Mouse (Mus musculus) forebrain, postnatal 0 days (tissue): ENCODE data around the gene Smtnl1. TPM values are rescaled to one million over a fixed set of nuclear protein-coding genes. Genes with fewer than 3 reads are reported as not detected.

Experiments used
- ATAC-seq: fragments of 200-750 bp; cut with Nextera tagmentation; 2 replicates; pipeline ENCODE4 v1.8.0; 2017; ENCODE audit warnings: mild to moderate bottlenecking, moderate library complexity
- DNase-seq: peaks from one replicate; pipeline ENCODE4 v3.0.0-alpha.2; 2015
- H3K27ac ChIP-seq: fragments of 300-500 bp; sonication (generic); 2 replicates; pipeline ENCODE4 v1.5.1; 2014; ENCODE audit warnings: low read depth, mild to moderate bottlenecking, antibody characterized with exemption, low read length, moderate library complexity, mixed read lengths
- H3K27me3 ChIP-seq: fragments of 300-500 bp; sonication (generic); 2 replicates; pipeline ENCODE4 v1.6.1; 2014; ENCODE audit warnings: mild to moderate bottlenecking, low read length, mixed read lengths; ENCODE audit not compliant: insufficient read depth
- H3K36me3 ChIP-seq: fragments of 300-500 bp; sonication (generic); 2 replicates; pipeline ENCODE4 v1.6.1; 2014; ENCODE audit warnings: mild to moderate bottlenecking, moderate library complexity; ENCODE audit not compliant: insufficient read depth
- H3K4me1 ChIP-seq: fragments of 300-500 bp; sonication (generic); 2 replicates; pipeline ENCODE4 v1.6.1; 2014; ENCODE audit warnings: antibody characterized with exemption; ENCODE audit not compliant: insufficient read depth
- H3K4me2 ChIP-seq: fragments of 300-500 bp; sonication (generic); 2 replicates; pipeline ENCODE4 v1.6.1; 2014; ENCODE audit warnings: low read depth, mild to moderate bottlenecking, moderate library complexity
- H3K4me3 ChIP-seq: fragments of 300-500 bp; sonication (generic); 2 replicates; pipeline ENCODE4 v1.5.1; 2014; ENCODE audit warnings: low read depth, low read length, mixed read lengths
- H3K9ac ChIP-seq: fragments of 300-500 bp; sonication (generic); 2 replicates; pipeline ENCODE4 v1.6.1; 2014; ENCODE audit warnings: mild to moderate bottlenecking
- H3K9me3 ChIP-seq: fragments of 300-500 bp; sonication (generic); 2 replicates; pipeline ENCODE4 v1.6.1; 2016; ENCODE audit warnings: low read length
- CTCF ChIP-seq: sonication (generic); IDR thresholded peaks from 2 replicates; pipeline ENCODE4 v1.5.1; 2016; ENCODE audit warnings: antibody characterized with exemption, control low read depth, low read depth
- WGBS: fragments of 180-500 bp; shearing (Covaris S2); extraction: QIAGEN DNeasy Blood & Tissue Kit; methylation state at CpG from one replicate; pipeline ENCODE4 v1.1.7; 2014; 5-methylcytosine and 5-hydroxymethylcytosine counted together
- polyA plus RNA-seq: library from polyadenylated mRNA; unstranded; fragments of >200 nt; fragmentation: Nextera tagmentation; extraction: Ambion mirVana; gene quantifications from 2 replicates; pipeline ENCODE4 v1.2.1, GENCODE M21; 2015
- total RNA-seq: library from RNA; depleted of rRNA; stranded (reverse); fragments of >200 nt; gene quantifications from 2 replicates; pipeline ENCODE4 v1.2.3, GENCODE M21; 2014; rRNA removed

Gene Smtnl1
- total and polyA plus RNA-seq, 2 experiments from 2014 or later, result 0.17 to 0.29 TPM

DNA sequence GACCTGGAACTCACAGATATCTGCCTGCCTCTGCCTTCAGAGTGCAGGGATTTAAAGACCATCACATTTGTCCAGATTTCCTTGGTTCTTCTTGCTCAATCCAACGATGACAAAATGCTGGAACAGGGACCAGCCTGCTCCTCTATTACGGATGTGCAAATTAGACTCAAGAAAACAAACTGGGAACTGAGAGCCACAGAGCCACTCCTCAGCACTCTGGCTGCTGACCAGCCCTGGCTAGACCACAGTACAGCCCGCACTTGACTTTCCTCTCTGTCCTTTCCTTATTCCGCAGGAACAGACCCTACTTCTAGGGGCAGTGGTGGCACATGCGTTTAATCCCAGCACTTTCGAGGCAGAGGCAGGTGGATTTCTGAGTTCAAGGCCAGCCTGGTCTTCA is 52.0 kb downstream of the Smtnl1 start:
- ATAC-seq, result no peak

DNA sequence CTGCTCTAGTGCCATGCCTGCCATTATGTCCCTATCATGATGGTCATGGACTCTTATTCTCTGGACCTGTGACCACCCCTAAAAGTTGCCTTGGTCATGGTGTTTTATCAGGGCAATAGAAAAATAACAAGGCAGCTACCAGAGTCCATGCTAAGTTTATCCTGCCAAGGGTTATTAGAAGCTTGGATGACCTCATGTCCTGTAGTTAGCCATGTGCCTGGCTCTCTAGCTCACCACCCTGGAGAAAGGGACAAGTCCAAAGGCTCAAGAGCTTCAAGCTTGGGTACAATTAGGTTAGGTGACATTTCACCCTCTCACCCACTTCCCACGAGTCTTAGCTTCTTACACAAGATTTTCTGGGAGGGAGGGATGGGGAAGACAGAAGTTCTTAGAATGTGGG is 59.6 kb downstream of the Smtnl1 start:
- Histone ChIP-seq H3K36me3 (no peaks in the 10 kb centered on the region), H3K27me3 (no peaks in the 10 kb centered on the region), H3K4me1 (no peaks in the 10 kb centered on the region), H3K9me3 (no peaks in the 10 kb centered on the region), H3K9ac (no peak overlapping the region), H3K27ac (no peak overlapping the region), H3K4me3 (no peak overlapping the region), H3K4me2 (no peak overlapping the region)
- no peak for TF ChIP-seq CTCF
- DNase-seq (no peak), ATAC-seq (no peak)
- 59% methylated on average over 1 of the region's 1 CpGs for WGBS

More for the DNA sequence above, 52.0 kb downstream of the Smtnl1 start:
- H3K27ac ChIP-seq, result no peak overlapping the region
- TF ChIP-seq CTCF, result no peak
- no peak overlapping the region for H3K4me2 ChIP-seq
- H3K4me3 ChIP-seq, result no peak overlapping the region
- no peaks in the 10 kb centered on the region for H3K9me3 ChIP-seq
- 77% methylated on average over 6 of the region's 6 CpGs for WGBS
- no peaks in the 10 kb centered on the region for H3K36me3 ChIP-seq
- peaks cover 5% of the 10 kb centered on the region; the same call in 1 of the 2 replicates for H3K4me1 ChIP-seq
- H3K9ac ChIP-seq, result no peak overlapping the region
- no peaks in the 10 kb centered on the region for H3K27me3 ChIP-seq
- no peak for DNase-seq

DNA sequence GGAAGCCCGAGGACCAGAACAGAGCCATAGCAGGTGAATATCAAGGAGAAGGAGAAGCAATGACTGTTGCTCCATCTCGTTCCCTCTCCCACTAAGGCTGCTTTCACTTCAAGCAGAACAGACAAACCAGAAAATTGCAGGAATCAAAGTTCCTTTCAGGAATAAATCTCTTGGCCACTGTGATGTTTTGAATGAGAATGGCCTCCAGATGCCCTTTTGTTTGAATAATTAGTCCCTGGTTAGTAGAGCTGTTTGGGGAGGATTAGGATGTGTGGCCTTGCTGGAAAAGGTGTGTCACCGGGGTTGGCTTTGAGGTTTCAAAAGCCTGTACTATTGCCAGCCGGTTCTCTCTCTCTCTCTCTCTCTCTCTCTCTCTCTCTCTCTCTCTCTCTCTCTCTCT is 60.2 kb downstream of the Smtnl1 start:
- WGBS, result 30% methylated on average over 4 of the region's 4 CpGs
- ATAC-seq, result no peak
- no peak overlapping the region for H3K9ac ChIP-seq
- no peak for DNase-seq
- no peak overlapping the region for H3K4me3 ChIP-seq
- no peaks in the 10 kb centered on the region for H3K4me1 ChIP-seq
- H3K36me3 ChIP-seq, result no peaks in the 10 kb centered on the region
- no peak overlapping the region for H3K4me2 ChIP-seq
- H3K27ac ChIP-seq, result no peak overlapping the region
- TF ChIP-seq CTCF, result no peak
- H3K27me3 ChIP-seq, result no peaks in the 10 kb centered on the region
- H3K9me3 ChIP-seq, result no peaks in the 10 kb centered on the region

DNA sequence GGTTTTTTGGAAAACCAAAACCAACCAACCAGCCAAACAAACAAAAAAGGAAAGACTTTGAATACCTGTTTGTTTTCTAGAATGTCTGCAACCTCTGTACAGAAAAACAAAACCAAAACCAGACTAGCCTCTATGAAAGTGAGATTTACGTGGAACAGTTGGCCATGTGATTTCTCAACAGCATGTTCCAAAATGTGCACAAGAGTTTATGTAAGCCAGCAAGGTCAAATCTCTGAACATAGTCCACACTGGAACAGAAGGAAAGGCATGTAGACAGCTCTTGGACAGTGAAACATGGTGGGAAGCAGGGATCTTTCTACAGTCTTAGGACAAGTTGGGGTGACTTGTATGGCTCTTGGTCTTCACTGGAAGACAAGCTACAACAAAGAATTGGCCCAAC is 60.6 kb downstream of the Smtnl1 start:
- Histone ChIP-seq H3K9me3 (no peaks in the 10 kb centered on the region), H3K4me1 (no peaks in the 10 kb centered on the region), H3K36me3 (no peaks in the 10 kb centered on the region), H3K4me2 (no peak overlapping the region), H3K27me3 (no peaks in the 10 kb centered on the region), H3K4me3 (no peak overlapping the region), H3K27ac (no peak overlapping the region), H3K9ac (no peak overlapping the region)
- TF ChIP-seq CTCF, result no peak
- WGBS, result 85% methylated on average over 1 of the region's 1 CpGs
- DNase-seq (no peak), ATAC-seq (no peak)

DNA sequence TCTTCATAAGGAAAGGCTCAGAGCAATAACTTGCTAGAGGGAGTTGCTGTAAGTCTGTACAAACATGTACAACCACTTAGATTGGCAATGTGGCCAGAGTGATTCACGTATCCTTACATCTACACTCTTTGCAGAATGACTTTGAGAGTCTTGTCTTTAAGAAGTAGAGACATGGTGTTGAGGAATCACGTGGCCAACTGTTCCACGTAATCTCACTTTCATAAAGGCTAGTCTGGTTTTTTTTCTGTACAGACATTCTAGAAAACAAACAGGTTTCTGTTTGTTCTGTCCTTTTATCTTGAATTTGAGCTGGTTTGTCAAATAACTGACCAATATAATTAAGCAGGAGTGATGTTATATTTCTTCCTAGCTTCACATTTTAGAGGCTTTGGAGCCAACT is 61.1 kb downstream of the Smtnl1 start:
- H3K9me3 ChIP-seq, result no peaks in the 10 kb centered on the region
- H3K4me2 ChIP-seq, result no peak overlapping the region
- TF ChIP-seq CTCF, result no peak
- 85% methylated on average over 3 of the region's 3 CpGs for WGBS
- ATAC-seq (no peak), DNase-seq (no peak)
- H3K9ac ChIP-seq, result no peak overlapping the region
- no peaks in the 10 kb centered on the region for H3K36me3 ChIP-seq
- no peak overlapping the region for H3K27ac ChIP-seq
- H3K4me3 ChIP-seq, result no peak overlapping the region
- H3K4me1 ChIP-seq, result no peaks in the 10 kb centered on the region
- no peaks in the 10 kb centered on the region for H3K27me3 ChIP-seq

Other genes starting within 250 kb of the Smtnl1 start
- gene Ctnnd1, start 171.9 kb downstream of the Smtnl1 start, total RNA-seq, result 86.2 and 87.7 TPM in 2 replicates
- 15.7 and 18.1 TPM in 2 replicates for gene Ctnnd1, start 171.9 kb downstream of the Smtnl1 start, polyA plus RNA-seq
- gene Btbd18, start 163.6 kb downstream of the Smtnl1 start, total RNA-seq, result 0.10 TPM in 1 of 2 replicates, not detected in the other
- 0.13 and 0.25 TPM in 2 replicates for gene Btbd18, start 163.6 kb downstream of the Smtnl1 start, polyA plus RNA-seq
- 194 and 244 TPM in 2 replicates for gene Selenoh, start 151.9 kb downstream of the Smtnl1 start, total RNA-seq
- 228 and 259 TPM in 2 replicates for gene Selenoh, start 151.9 kb downstream of the Smtnl1 start, polyA plus RNA-seq
- not detected in 2 replicates for gene Gm28635, start 144.6 kb downstream of the Smtnl1 start, total RNA-seq
- gene Gm28635, start 144.6 kb downstream of the Smtnl1 start, polyA plus RNA-seq, result not detected in 2 replicates
- gene Med19, start 144.2 kb downstream of the Smtnl1 start, total RNA-seq, result 46.8 and 47.5 TPM in 2 replicates
- 45.8 and 48.7 TPM in 2 replicates for gene Med19, start 144.2 kb downstream of the Smtnl1 start, polyA plus RNA-seq
- 115 and 130 TPM in 2 replicates for gene Tmx2, start 143.5 kb downstream of the Smtnl1 start, total RNA-seq
- gene Tmx2, start 143.5 kb downstream of the Smtnl1 start, polyA plus RNA-seq, result 206 and 248 TPM in 2 replicates
- 22.9 and 27.5 TPM in 2 replicates for gene Zdhhc5, start 107.5 kb downstream of the Smtnl1 start, total RNA-seq
- gene Zdhhc5, start 107.5 kb downstream of the Smtnl1 start, polyA plus RNA-seq, result 13.1 TPM in 2 replicates
- gene Clp1, start 95.3 kb downstream of the Smtnl1 start, total RNA-seq, result 13.2 and 18.7 TPM in 2 replicates
- gene Clp1, start 95.3 kb downstream of the Smtnl1 start, polyA plus RNA-seq, result 15.6 and 15.8 TPM in 2 replicates
- 14.8 and 15.0 TPM in 2 replicates for gene Ypel4, start 88.6 kb downstream of the Smtnl1 start, total RNA-seq
- gene Ypel4, start 88.6 kb downstream of the Smtnl1 start, polyA plus RNA-seq, result 7.4 and 9.3 TPM in 2 replicates
- gene Gm19426, start 79.0 kb downstream of the Smtnl1 start, total RNA-seq, result 2.2 and 3.0 TPM in 2 replicates
- gene Gm19426, start 79.0 kb downstream of the Smtnl1 start, polyA plus RNA-seq, result 2.2 and 2.6 TPM in 2 replicates
- gene Serping1, start 47.2 kb downstream of the Smtnl1 start, total RNA-seq, result 9.1 and 19.2 TPM in 2 replicates
- gene Serping1, start 47.2 kb downstream of the Smtnl1 start, polyA plus RNA-seq, result 23.1 and 24.8 TPM in 2 replicates
- 14.8 and 15.1 TPM in 2 replicates for gene Ube2l6, start 23.8 kb downstream of the Smtnl1 start, total RNA-seq
- gene Ube2l6, start 23.8 kb downstream of the Smtnl1 start, polyA plus RNA-seq, result 14.9 and 18.1 TPM in 2 replicates
- gene Timm10, start 4.3 kb upstream of the Smtnl1 start, total RNA-seq, result 67.3 and 74.6 TPM in 2 replicates
- 97.7 and 116 TPM in 2 replicates for gene Timm10, start 4.3 kb upstream of the Smtnl1 start, polyA plus RNA-seq
- 0.92 and 3.0 TPM in 2 replicates for gene Slc43a1, start 16.2 kb upstream of the Smtnl1 start, total RNA-seq
- 0.91 and 0.94 TPM in 2 replicates for gene Slc43a1, start 16.2 kb upstream of the Smtnl1 start, polyA plus RNA-seq
- gene Rtn4rl2, start 64.1 kb upstream of the Smtnl1 start, total RNA-seq, result 17.7 and 23.7 TPM in 2 replicates
- gene Rtn4rl2, start 64.1 kb upstream of the Smtnl1 start, polyA plus RNA-seq, result 25.8 and 26.1 TPM in 2 replicates
- 2.2 and 7.6 TPM in 2 replicates for gene Slc43a3, start 113.9 kb upstream of the Smtnl1 start, total RNA-seq
- gene Slc43a3, start 113.9 kb upstream of the Smtnl1 start, polyA plus RNA-seq, result 3.5 and 3.8 TPM in 2 replicates
- gene Prg2, start 157.8 kb upstream of the Smtnl1 start, total RNA-seq, result not detected in 2 replicates
- gene Prg2, start 157.8 kb upstream of the Smtnl1 start, polyA plus RNA-seq, result not detected in 2 replicates
- gene Prg3, start 165.6 kb upstream of the Smtnl1 start, total RNA-seq, result not detected in 2 replicates
- gene Prg3, start 165.6 kb upstream of the Smtnl1 start, polyA plus RNA-seq, result not detected in 2 replicates
- 131 and 144 TPM in 2 replicates for gene Ssrp1, start 214.6 kb upstream of the Smtnl1 start, total RNA-seq
- gene Ssrp1, start 214.6 kb upstream of the Smtnl1 start, polyA plus RNA-seq, result 137 and 155 TPM in 2 replicates
- 1.2 TPM in 1 of 2 replicates, not detected in the other for gene P2rx3, start 214.8 kb upstream of the Smtnl1 start, total RNA-seq
- gene P2rx3, start 214.8 kb upstream of the Smtnl1 start, polyA plus RNA-seq, result 0.35 and 0.41 TPM in 2 replicates
- gene Tnks1bp1, start 225.4 kb upstream of the Smtnl1 start, total RNA-seq, result 47.9 and 77.0 TPM in 2 replicates
- gene Tnks1bp1, start 225.4 kb upstream of the Smtnl1 start, polyA plus RNA-seq, result 15.7 and 22.8 TPM in 2 replicates